Mouse (Mus musculus) ES-Bruce4 (cell line): Measurements from ENCODE around the gene Gm6164. TPM values are rescaled to one million over a fixed set of nuclear protein-coding genes. Genes with fewer than 3 reads are reported as not detected.
"Not testable (repeated sequence)": the region's sequence is repeated elsewhere in the genome, so short reads cannot be mapped to it uniquely, and the experiment has no call there.

Experiments
- H3K27ac ChIP-seq: 2 replicates; pipeline ENCODE4 v1.5.1; 2012; ENCODE audit warnings: low read length, inconsistent platforms; ENCODE audit not compliant: insufficient read depth
- H3K27me3 ChIP-seq: 2 replicates; pipeline ENCODE4 v1.6.1; 2012; ENCODE audit warnings: mild to moderate bottlenecking, low read length, inconsistent platforms; ENCODE audit not compliant: control insufficient read depth, poor library complexity, insufficient read depth, severe bottlenecking
- H3K36me3 ChIP-seq: 2 replicates; pipeline ENCODE4 v1.6.1; 2012; ENCODE audit warnings: inconsistent platforms, mild to moderate bottlenecking, low read length, moderate library complexity; ENCODE audit not compliant: control insufficient read depth, poor library complexity, insufficient read depth, severe bottlenecking
- H3K4me1 ChIP-seq: one replicate; pipeline ENCODE4 v1.8.1; 2011; ENCODE audit warnings: low read length; ENCODE audit not compliant: control insufficient read depth, insufficient read depth
- H3K4me3 ChIP-seq: 2 replicates; pipeline ENCODE4 v1.5.1; 2011; ENCODE audit warnings: low read depth, mild to moderate bottlenecking, low read length
- H3K9ac ChIP-seq: 2 replicates; pipeline ENCODE4 v1.6.1; 2012; ENCODE audit warnings: low read depth, mild to moderate bottlenecking, inconsistent platforms; ENCODE audit not compliant: poor library complexity, severe bottlenecking
- H3K9me3 ChIP-seq: replicated peaks from 2 replicates; pipeline ENCODE4 v1.6.1; 2012; ENCODE audit warnings: mild to moderate bottlenecking, low read length, inconsistent platforms; ENCODE audit not compliant: control insufficient read depth, poor library complexity, insufficient read depth, severe bottlenecking
- polyA plus RNA-seq: library from polyadenylated mRNA; stranded (reverse); fragments of >200 nt; gene quantifications from 2 replicates; pipeline ENCODE4 v1.2.4, GENCODE M21; 2011; ENCODE audit warnings: low read depth; ENCODE audit not compliant: missing spikeins, insufficient read depth, insufficient read length

The Gm6164 gene
- not detected in 2 replicates for polyA plus RNA-seq

DNA sequence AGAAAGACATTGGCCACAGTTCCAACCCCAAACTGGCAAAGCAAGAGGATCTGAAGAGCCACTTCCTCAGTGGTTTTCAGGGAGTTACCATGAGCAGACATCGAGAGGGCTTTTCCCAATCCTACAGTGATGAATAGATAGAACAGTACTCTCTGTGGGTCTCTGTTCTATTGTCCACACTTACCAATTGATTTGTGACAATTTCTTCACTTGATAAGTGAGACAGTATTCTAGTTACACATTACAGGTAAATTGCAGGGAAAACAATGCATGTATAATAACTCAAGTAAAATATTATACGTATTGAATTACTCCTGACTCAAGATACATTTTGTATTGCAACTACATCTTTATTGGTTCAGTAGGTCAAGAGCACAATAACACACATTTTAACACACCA, at the start of gene Gm6164:
Gene Gm6164 (minus strand): TSS at position 101 of the 400 bp plus-strand sequence.
- not testable (repeated sequence) for H3K36me3 ChIP-seq, H3K9me3 ChIP-seq, H3K9ac ChIP-seq, H3K27ac ChIP-seq, H3K27me3 ChIP-seq, H3K4me1 ChIP-seq, H3K4me3 ChIP-seq

GRCm38 (mm10) chr7:20233728-20234127, 28.3 kb upstream of the Gm6164 start, which contains the start of gene Gm4498:
TSS of gene Gm4498 (minus strand) at chr7:20233828.
- H3K36me3 ChIP-seq, H3K27me3 ChIP-seq, H3K9me3 ChIP-seq, H3K4me3 ChIP-seq, H3K4me1 ChIP-seq, H3K9ac ChIP-seq, H3K27ac ChIP-seq: not testable (repeated sequence)

- H3K9ac ChIP-seq, H3K36me3 ChIP-seq, H3K4me3 ChIP-seq, H3K4me1 ChIP-seq, H3K27me3 ChIP-seq, H3K9me3 ChIP-seq, H3K27ac ChIP-seq: not testable (repeated sequence)
Observed at GRCm38 (mm10) chr7:20193410-20193809, 12.0 kb downstream of the Gm6164 start, which contains the start of gene Vmn1r95. TSS of gene Vmn1r95 (plus strand) at chr7:20193710.

DNA sequence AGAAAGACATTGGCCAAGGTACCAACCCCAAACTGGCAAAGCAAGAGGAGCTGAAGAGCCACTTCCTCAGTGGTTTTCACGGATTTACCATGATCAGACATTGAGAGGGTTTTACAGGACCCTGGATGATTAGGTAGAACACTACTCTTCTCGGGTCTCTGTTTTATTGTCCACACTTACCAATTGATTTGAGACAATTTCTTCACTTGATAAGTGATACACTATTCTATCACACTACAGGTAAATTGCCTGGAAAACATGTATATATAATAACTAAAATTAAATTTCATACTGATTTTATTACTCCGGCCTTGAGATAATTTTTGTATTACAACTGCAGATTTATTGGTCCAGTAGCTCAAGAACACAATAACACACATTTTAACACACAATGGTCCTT, 37.1 kb downstream of the Gm6164 start, which contains the start of gene Vmn1r94:
Gene Vmn1r94 (minus strand): TSS at position 101 of the 400 bp plus-strand sequence.
- not testable (repeated sequence) for H3K36me3 ChIP-seq, H3K27ac ChIP-seq, H3K9ac ChIP-seq, H3K4me1 ChIP-seq, H3K9me3 ChIP-seq, H3K27me3 ChIP-seq, H3K4me3 ChIP-seq

Other genes starting within 250 kb of the Gm6164 start
- 0.21 TPM in 1 of 2 replicates, not detected in the other for gene Ceacam20, start 240.2 kb downstream of the Gm6164 start, polyA plus RNA-seq
- 0.30 and 0.33 TPM in 2 replicates for gene Nlrp9b, start 214.1 kb downstream of the Gm6164 start, polyA plus RNA-seq
- not detected in 2 replicates for gene Vmn1r91, start 105.9 kb downstream of the Gm6164 start, polyA plus RNA-seq
- not detected in 2 replicates for gene Gm16442, start 83.0 kb downstream of the Gm6164 start, polyA plus RNA-seq
- not detected in 2 replicates for gene Vmn1r93, start 66.5 kb downstream of the Gm6164 start, polyA plus RNA-seq
- gene Vmn1r94, start 37.2 kb downstream of the Gm6164 start, polyA plus RNA-seq, result not detected in 2 replicates
- not detected in 2 replicates for gene Vmn1r95, start 11.9 kb downstream of the Gm6164 start, polyA plus RNA-seq
- not detected in 2 replicates for gene Gm4498, start 28.2 kb upstream of the Gm6164 start, polyA plus RNA-seq
- not detected in 2 replicates for gene Gm5890, start 57.2 kb upstream of the Gm6164 start, polyA plus RNA-seq
- gene Gm4133, start 128.5 kb upstream of the Gm6164 start, polyA plus RNA-seq, result not detected in 2 replicates
- not detected in 2 replicates for gene Gm5728, start 169.8 kb upstream of the Gm6164 start, polyA plus RNA-seq
- not detected in 2 replicates for gene Vmn1r100, start 212.3 kb upstream of the Gm6164 start, polyA plus RNA-seq
- gene Vmn1r101, start 237.0 kb upstream of the Gm6164 start, polyA plus RNA-seq, result not detected in 2 replicates